Mouse (Mus musculus) CH12.LX (cell line): ENCODE measurements at regions not wholly inside any gene's neighbourhood (a gene's known extent, or its start where the extent isn't known, plus 50 kb on each side); places are given as distances from the start of the nearest gene placed in this dataset.

Experiments used
- DNase-seq: peaks from one replicate; pipeline ENCODE4 v3.0.0-alpha.2; 2013; ENCODE audit errors: extremely low read depth
- H3K27ac ChIP-seq: 2 replicates; pipeline ENCODE4 v1.5.1; 2012; ENCODE audit warnings: low read depth, mild to moderate bottlenecking, control low read depth, moderate library complexity; ENCODE audit not compliant: insufficient read depth
- H3K27me3 ChIP-seq: replicated peaks from 2 replicates; pipeline ENCODE3; 2012; ENCODE audit warnings: inconsistent platforms
- H3K36me3 ChIP-seq, 2 experiments: replicated peaks in 1 of 2; 2 replicates each; pipeline versions ENCODE3 to v1.6.1; 2012; ENCODE audit warnings: inconsistent platforms in 1 of 2, low read length in 1 of 2, mild to moderate bottlenecking in 1 of 2, mixed read lengths in 1 of 2, moderate library complexity in 1 of 2; ENCODE audit not compliant: control insufficient read depth in 1 of 2, insufficient read depth in 1 of 2
- H3K4me1 ChIP-seq, 2 experiments: 2 replicates each; pipeline ENCODE4 v1.6.1; 2012; ENCODE audit warnings: inconsistent platforms in 1 of 2, moderate library complexity in 1 of 2; ENCODE audit not compliant: insufficient read depth in 2 of 2, control insufficient read depth in 1 of 2
- H3K4me2 ChIP-seq: 2 replicates; pipeline ENCODE4 v1.6.1; 2012; ENCODE audit warnings: low read depth, mild to moderate bottlenecking, control low read depth; ENCODE audit not compliant: poor library complexity, insufficient read depth, severe bottlenecking
- H3K4me3 ChIP-seq, 3 experiments: fragments of 150-350 bp in 1 of 3; sonication (generic) in 1 of 3; replicated peaks in 1 of 3; 2 replicates each; pipeline versions ENCODE3 to v1.5.1; 2011 to 2012; ENCODE audit warnings: low read depth in 2 of 3, low read length in 2 of 3, mild to moderate bottlenecking in 2 of 3, moderate library complexity in 2 of 3, control low read depth in 1 of 3, improper control_type of control experiment in 1 of 3, inconsistent platforms in 1 of 3, mixed read lengths in 1 of 3; ENCODE audit not compliant: poor library complexity in 1 of 3
- H3K79me2 ChIP-seq: replicated peaks from 2 replicates; pipeline ENCODE4 v1.6.1; 2012; ENCODE audit warnings: mild to moderate bottlenecking, moderate library complexity; ENCODE audit not compliant: control insufficient read depth, poor library complexity, insufficient read depth, severe bottlenecking; ENCODE audit errors: extremely low read depth
- H3K9ac ChIP-seq: 2 replicates; pipeline ENCODE4 v1.6.1; 2012; ENCODE audit warnings: low read depth, mild to moderate bottlenecking, control low read depth, moderate library complexity; ENCODE audit not compliant: insufficient read depth
- H3K9me3 ChIP-seq: replicated peaks from 2 replicates; pipeline ENCODE3; 2012; ENCODE audit warnings: low read length, inconsistent platforms, mixed read lengths
- ETS1 ChIP-seq: conservative IDR thresholded peaks from 2 replicates; pipeline ENCODE4 v1.6.1; 2012; ENCODE audit warnings: low read depth, mild to moderate bottlenecking, inconsistent platforms, low read length, improper control_type of control experiment, moderate library complexity
- HCFC1 ChIP-seq: IDR thresholded peaks from 2 replicates; pipeline ENCODE4 v1.6.1; 2012; ENCODE audit warnings: low read depth, mild to moderate bottlenecking, inconsistent platforms, low read length, improper control_type of control experiment
- IRF4 ChIP-seq: IDR thresholded peaks from 2 replicates; pipeline ENCODE4 v1.6.1; 2014; ENCODE audit warnings: low read depth, mild to moderate bottlenecking, inconsistent platforms, low read length, improper control_type of control experiment
- KAT2A ChIP-seq: IDR thresholded peaks from 2 replicates; pipeline ENCODE4 v1.6.1; 2012; ENCODE audit warnings: low read length, improper control_type of control experiment, inconsistent platforms; ENCODE audit not compliant: insufficient replicate concordance
- MAFK ChIP-seq: IDR thresholded peaks from 2 replicates; pipeline ENCODE4 v1.6.1; 2011; ENCODE audit warnings: low read length, improper control_type of control experiment; ENCODE audit not compliant: insufficient replicate concordance
- MAX ChIP-seq: IDR thresholded peaks from 2 replicates; pipeline ENCODE4 v1.6.1; 2011; ENCODE audit warnings: low read length, improper control_type of control experiment
- MAZ ChIP-seq: IDR thresholded peaks from 2 replicates; pipeline ENCODE4 v1.6.1; 2012; ENCODE audit warnings: low read depth, mild to moderate bottlenecking, inconsistent platforms, low read length, improper control_type of control experiment, moderate library complexity
- MEF2A ChIP-seq: IDR thresholded peaks from 2 replicates; pipeline ENCODE4 v1.6.1; 2014; ENCODE audit warnings: low read depth, mild to moderate bottlenecking, inconsistent platforms, low read length, improper control_type of control experiment, borderline replicate concordance
- MXI1 ChIP-seq: IDR thresholded peaks from 2 replicates; pipeline ENCODE4 v1.6.1; 2011; ENCODE audit warnings: mild to moderate bottlenecking, low read depth, low read length, improper control_type of control experiment
- PAX5 ChIP-seq: IDR thresholded peaks from 2 replicates; pipeline ENCODE4 v1.6.1; 2012; ENCODE audit warnings: low read length, inconsistent platforms, mixed read lengths
- POLR2A ChIP-seq: IDR thresholded peaks from 2 replicates; pipeline ENCODE4 v1.6.1; 2011; ENCODE audit warnings: low read depth, mild to moderate bottlenecking, improper control_type of control experiment, low read length
- RCOR1 ChIP-seq: conservative IDR thresholded peaks from 2 replicates; pipeline ENCODE4 v1.6.1; 2012; ENCODE audit warnings: low read depth, mild to moderate bottlenecking, inconsistent platforms, low read length, improper control_type of control experiment
- TBP ChIP-seq: conservative IDR thresholded peaks from 2 replicates; pipeline ENCODE4 v1.6.1; 2011; ENCODE audit warnings: low read depth, low read length, improper control_type of control experiment
- TCF12 ChIP-seq: IDR thresholded peaks from 2 replicates; pipeline ENCODE4 v1.6.1; 2014; ENCODE audit warnings: low read depth, mild to moderate bottlenecking, inconsistent platforms, low read length, improper control_type of control experiment
- ZMIZ1 ChIP-seq: IDR thresholded peaks from 2 replicates; pipeline ENCODE4 v1.6.1; 2012; ENCODE audit warnings: low read depth, mild to moderate bottlenecking, inconsistent platforms, low read length, improper control_type of control experiment
- ZNF384 ChIP-seq: IDR thresholded peaks from 2 replicates; pipeline ENCODE4 v1.6.1; 2012; ENCODE audit warnings: low read depth, low read length, improper control_type of control experiment, inconsistent platforms
- dilution Hi-C: fragments of 300-500 bp; cut with MboI; formaldehyde crosslinking; loops from 2 replicates; pipeline ENCODE4 v1.14.3; 2020; ENCODE audit warnings: low sequenced_read_pairs; ENCODE audit not compliant: extremely low pct_unique_long_range_greater_than_20kb, extremely low pct_ligation_motif_present
- in situ Hi-C: fragments of 300-500 bp; cut with MboI; formaldehyde crosslinking; loops from 3 replicates; pipeline ENCODE4 v1.14.3; 2019; ENCODE audit warnings: low sequenced_read_pairs, low pct_ligation_motif_present, low pct_unique_long_range_greater_than_20kb, mixed read lengths

- TF ChIP-seq MAZ (no peak), MXI1 (no peak), PAX5 (no peak), HCFC1 (no peak), KAT2A (no peak)
- dilution Hi-C loops, result no loop called here
- H3K9me3 ChIP-seq, result no peaks in the 10 kb centered on the region
- H3K9ac ChIP-seq, result no peak overlapping the region
- H3K27ac ChIP-seq, result no peak overlapping the region
- H3K4me1 ChIP-seq, result peaks cover 0 to 21% of the 10 kb centered on the region in 2 experiments; a peak in 2 of 4 replicates
- no peak overlapping the region for H3K4me3 ChIP-seq
- no peaks in the 10 kb centered on the region for H3K27me3 ChIP-seq
- no peaks in the 10 kb centered on the region for H3K79me2 ChIP-seq
- no peaks in the 10 kb centered on the region for H3K36me3 ChIP-seq
- in situ Hi-C loops, result no loop called here
- H3K4me2 ChIP-seq, result no peak overlapping the region
- no peak for DNase-seq
Observed at GRCm38 (mm10) chr14:68344715-68345114, 949.4 kb downstream of the Synb start.

GRCm38 (mm10) chr14:68338440-68338839 lies 955.7 kb downstream of the Synb start:
- Histone ChIP-seq H3K9ac (no peak overlapping the region), H3K27ac (no peak overlapping the region), H3K79me2 (no peaks in the 10 kb centered on the region), H3K4me2 (no peak overlapping the region), H3K4me3 (no peak overlapping the region), H3K9me3 (no peaks in the 10 kb centered on the region), H3K27me3 (no peaks in the 10 kb centered on the region), H3K4me1 (peaks cover 0 to 31% of the 10 kb centered on the region in 2 experiments; a peak in 2 of 4 replicates), H3K36me3 (no peaks in the 10 kb centered on the region)
- peak; percentile 45 for DNase-seq
- no peak for TF ChIP-seq MAZ
- no peak for TF ChIP-seq IRF4
- peak; percentile 19; the same call in 1 of the 2 replicates for TF ChIP-seq ETS1
- TF ChIP-seq POLR2A, result no peak
- TF ChIP-seq RCOR1, result no peak
- TF ChIP-seq TCF12, result 0 out of 2 replicates have a peak, but pooled peaks have one; percentile 18
- TF ChIP-seq MAFK, result no peak
- dilution Hi-C loops (no loop called here), in situ Hi-C loops (no loop called here)

DNA sequence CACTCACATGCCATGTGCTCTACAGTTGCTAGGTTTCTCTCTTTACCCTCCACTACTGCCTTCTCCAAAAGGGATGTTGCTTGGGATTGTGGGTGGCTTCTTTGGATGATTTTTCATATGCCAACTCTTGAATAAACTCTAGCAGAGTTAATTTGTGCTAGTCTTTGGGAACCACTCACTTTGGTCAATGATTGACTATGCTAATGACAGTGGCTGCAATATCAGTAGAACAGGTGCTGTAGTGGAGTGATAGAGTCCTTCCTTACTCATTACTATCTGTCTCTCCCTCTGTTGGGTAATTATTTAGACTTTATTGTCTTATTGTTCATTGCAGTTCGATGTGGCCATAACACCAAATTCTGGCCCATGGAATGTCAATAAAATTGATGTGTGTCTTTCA lies 969.0 kb downstream of the Synb start:
- Histone ChIP-seq H3K36me3 (no peaks in the 10 kb centered on the region), H3K27me3 (no peaks in the 10 kb centered on the region), H3K9ac (no peak overlapping the region), H3K4me1 (no peaks in the 10 kb centered on the region), H3K9me3 (no peaks in the 10 kb centered on the region), H3K4me2 (no peak overlapping the region), H3K4me3 (no peak overlapping the region), H3K79me2 (no peaks in the 10 kb centered on the region), H3K27ac (no peak overlapping the region)
- no peak for TF ChIP-seq KAT2A
- TF ChIP-seq MAFK, result no peak
- TF ChIP-seq ZMIZ1, result no peak
- TF ChIP-seq TCF12, result no peak
- TF ChIP-seq ZNF384, result no peak
- no peak for TF ChIP-seq TBP
- TF ChIP-seq MAX, result no peak
- no peak for TF ChIP-seq MEF2A
- TF ChIP-seq HCFC1, result no peak
- in situ Hi-C loops (no loop called here), dilution Hi-C loops (no loop called here)
- no peak for DNase-seq
